Mouse (Mus musculus) hindbrain, embryonic 10.5 days (tissue): Measurements from ENCODE around the gene Stat3. TPM values are rescaled to one million over a fixed set of nuclear protein-coding genes. Genes with fewer than 3 reads are reported as not detected.

Experiments used
- DNase-seq: peaks from one replicate; pipeline ENCODE4 v3.0.0-alpha.2; 2017; ENCODE audit warnings: low spot score
- H3K27ac ChIP-seq: fragments of 300-500 bp; sonication (generic); 2 replicates; pipeline ENCODE4 v1.5.1; 2016; ENCODE audit warnings: mild to moderate bottlenecking, moderate library complexity
- H3K27me3 ChIP-seq: fragments of 300-500 bp; sonication (generic); 2 replicates; pipeline ENCODE4 v1.6.1; 2016; ENCODE audit warnings: mild to moderate bottlenecking; ENCODE audit not compliant: poor library complexity, insufficient read depth, severe bottlenecking
- H3K36me3 ChIP-seq: fragments of 300-500 bp; sonication (generic); 2 replicates; pipeline ENCODE4 v1.6.1; 2016; ENCODE audit warnings: mild to moderate bottlenecking, moderate library complexity
- H3K4me1 ChIP-seq: fragments of 300-500 bp; sonication (generic); replicated peaks from 2 replicates; pipeline ENCODE4 v1.6.1; 2016; ENCODE audit warnings: mild to moderate bottlenecking
- H3K4me3 ChIP-seq: fragments of 300-500 bp; sonication (generic); 2 replicates; pipeline ENCODE4 v1.5.1; 2016; ENCODE audit warnings: mild to moderate bottlenecking, moderate library complexity
- H3K9me3 ChIP-seq: fragments of 300-500 bp; sonication (generic); 2 replicates; pipeline ENCODE4 v1.6.1; 2016; ENCODE audit warnings: mild to moderate bottlenecking, moderate library complexity
- WGBS: fragments of 180-500 bp; shearing (Covaris S2); methylation state at CpG from one replicate; pipeline ENCODE4 v1.1.7; 2016; 5-methylcytosine and 5-hydroxymethylcytosine counted together
- polyA plus RNA-seq: library from polyadenylated mRNA; unstranded; fragments of >200 nt; fragmentation: Nextera tagmentation; extraction: Ambion mirVana; gene quantifications from 2 replicates; pipeline ENCODE4 v1.2.1, GENCODE M21; 2016

Stat3 gene
- polyA plus RNA-seq, 1 experiment from 2014 or later: 31.5 TPM

DNA sequence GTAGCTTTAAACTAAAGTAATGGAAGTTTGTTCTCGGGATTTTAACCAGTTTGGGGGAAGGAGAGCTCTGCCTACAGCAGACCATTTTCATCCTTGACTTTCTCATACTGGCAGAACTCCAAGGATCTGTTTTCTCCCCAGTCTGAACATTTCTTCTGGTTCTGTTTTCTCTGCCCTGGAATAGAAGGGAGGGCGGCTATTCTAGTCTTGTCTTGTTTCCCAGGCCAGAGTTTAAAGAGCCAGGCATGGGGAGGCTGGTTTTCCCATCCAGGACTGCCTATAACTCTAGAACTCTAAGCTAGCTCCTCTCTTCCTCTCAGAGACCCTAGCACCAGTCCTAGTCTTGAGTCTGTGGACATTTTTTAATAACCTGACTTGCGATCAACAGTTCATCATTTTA lies 20.5 kb upstream of the Stat3 start:
- WGBS: 32% methylated on average over 3 of the region's 3 CpGs
- H3K4me3 ChIP-seq: no peak overlapping the region
- H3K9me3 ChIP-seq: no peaks in the 10 kb centered on the region
- H3K27me3 ChIP-seq: peaks cover 70% of the 10 kb centered on the region
- peaks cover 28% of the 10 kb centered on the region for H3K4me1 ChIP-seq
- no peaks in the 10 kb centered on the region for H3K36me3 ChIP-seq
- no peak for DNase-seq
- H3K27ac ChIP-seq: no peak overlapping the region

DNA sequence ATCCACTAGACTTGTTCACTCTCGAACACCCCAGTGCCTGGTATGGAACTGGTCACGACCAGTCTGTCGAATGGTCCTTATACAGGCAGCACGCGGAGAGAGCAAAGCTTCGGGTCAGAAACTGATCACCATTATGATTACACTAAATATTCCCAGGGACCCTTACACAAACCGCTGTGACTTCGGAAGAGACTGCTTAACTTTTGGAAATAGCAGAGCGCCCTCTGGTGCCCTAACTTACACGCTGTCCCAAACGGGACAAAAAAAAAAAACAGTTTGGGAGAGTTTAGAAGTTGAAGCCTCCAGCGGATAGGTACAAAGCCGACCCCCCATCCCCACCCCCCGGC lies 20.1 kb upstream of the Stat3 start:
- peak overlapping the region; percentile 41 for H3K4me3 ChIP-seq
- 3% methylated on average over 14 of the region's 14 CpGs for WGBS
- no peaks in the 10 kb centered on the region for H3K36me3 ChIP-seq
- peaks cover 67% of the 10 kb centered on the region for H3K27me3 ChIP-seq
- no peaks in the 10 kb centered on the region for H3K9me3 ChIP-seq
- no peak overlapping the region for H3K27ac ChIP-seq
- DNase-seq: peak; percentile 68
- H3K4me1 ChIP-seq: peaks cover 28% of the 10 kb centered on the region

DNA sequence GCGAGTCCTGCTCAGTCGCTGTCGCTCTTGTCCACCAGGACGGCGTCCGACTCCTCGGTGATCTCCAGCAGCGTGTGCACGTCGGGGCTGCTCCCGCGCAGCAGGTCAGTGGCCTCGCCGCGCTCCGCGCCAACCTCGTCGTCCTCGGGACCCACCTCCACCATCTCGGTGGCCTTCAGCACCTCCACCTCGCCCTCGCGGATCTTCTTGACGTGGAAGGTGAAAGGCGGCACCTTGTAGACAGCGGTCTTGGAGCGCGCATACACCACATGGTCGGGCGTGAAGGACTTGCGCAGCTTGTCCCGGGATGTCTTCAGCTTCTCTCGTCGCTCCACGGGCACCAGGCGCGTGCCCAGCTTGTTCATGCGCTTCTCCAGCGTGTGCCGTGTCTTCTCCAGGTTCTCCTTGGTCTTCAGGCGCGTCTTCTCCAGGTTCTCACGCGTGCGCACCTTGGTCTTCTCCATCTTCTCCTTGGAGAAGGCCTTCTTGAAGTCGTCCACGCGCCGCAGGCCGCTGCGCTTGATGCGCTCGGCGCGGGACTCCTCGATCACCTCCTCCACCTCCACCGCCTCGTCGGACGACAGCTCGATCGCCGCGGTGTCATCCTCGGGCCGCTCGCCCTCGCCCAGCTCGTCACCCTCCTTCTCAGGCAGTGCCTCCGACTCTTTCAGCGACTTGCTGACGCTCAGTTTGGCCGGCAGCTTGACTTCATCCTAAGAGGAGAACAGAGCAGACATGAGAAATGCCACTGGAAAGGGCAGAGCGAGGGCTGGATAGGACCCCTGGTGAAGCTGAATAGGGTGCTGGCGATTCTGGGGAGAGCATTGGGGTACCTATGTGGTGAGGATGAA lies 19.5 kb upstream of the Stat3 start:
- peak; percentile 43 for DNase-seq

DNA sequence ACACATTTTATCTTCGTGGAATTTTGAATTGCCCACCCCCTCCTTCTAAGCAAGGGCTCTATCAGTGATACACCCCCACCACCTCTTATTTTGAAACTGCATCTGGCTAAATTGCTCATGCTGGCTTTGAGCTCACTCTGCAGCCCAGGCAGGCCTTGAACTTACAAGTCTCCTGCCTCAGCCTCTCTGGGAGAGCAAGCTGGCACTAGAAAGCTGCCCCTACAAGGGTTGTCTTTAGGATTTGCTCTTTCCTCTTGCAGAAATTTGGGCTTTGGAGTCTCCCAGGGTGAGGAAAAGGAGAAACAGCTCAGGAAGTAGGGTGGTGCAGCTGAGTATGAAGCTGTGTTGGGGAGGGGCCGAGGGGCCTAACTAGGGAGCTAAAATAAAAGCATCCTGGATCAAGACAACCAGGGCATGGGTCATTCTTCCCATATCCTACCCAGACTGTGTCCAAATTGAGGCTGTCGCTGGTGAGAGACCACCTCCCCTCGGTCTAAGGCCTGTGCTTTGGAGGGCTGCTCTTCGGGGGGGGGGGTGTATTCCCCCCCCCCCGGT lies 18.7 kb upstream of the Stat3 start:
- peaks cover 52% of the 10 kb centered on the region for H3K27me3 ChIP-seq
- peaks cover 22% of the 10 kb centered on the region for H3K4me1 ChIP-seq
- no peak for DNase-seq
- H3K4me3 ChIP-seq: no peak overlapping the region
- H3K27ac ChIP-seq: no peak overlapping the region
- H3K36me3 ChIP-seq: no peaks in the 10 kb centered on the region
- no peaks in the 10 kb centered on the region for H3K9me3 ChIP-seq
- 32% methylated on average over 6 of the region's 6 CpGs for WGBS

More for the DNA sequence above, 19.5 kb upstream of the Stat3 start:
- Histone ChIP-seq H3K4me1 (peaks cover 22% of the 10 kb centered on the region), H3K36me3 (no peaks in the 10 kb centered on the region), H3K27me3 (peaks cover 61% of the 10 kb centered on the region), H3K27ac (no peak overlapping the region), H3K9me3 (no peaks in the 10 kb centered on the region), H3K4me3 (peak overlapping the region; percentile 41)
- WGBS: 7% methylated on average over 76 of the region's 76 CpGs

DNA sequence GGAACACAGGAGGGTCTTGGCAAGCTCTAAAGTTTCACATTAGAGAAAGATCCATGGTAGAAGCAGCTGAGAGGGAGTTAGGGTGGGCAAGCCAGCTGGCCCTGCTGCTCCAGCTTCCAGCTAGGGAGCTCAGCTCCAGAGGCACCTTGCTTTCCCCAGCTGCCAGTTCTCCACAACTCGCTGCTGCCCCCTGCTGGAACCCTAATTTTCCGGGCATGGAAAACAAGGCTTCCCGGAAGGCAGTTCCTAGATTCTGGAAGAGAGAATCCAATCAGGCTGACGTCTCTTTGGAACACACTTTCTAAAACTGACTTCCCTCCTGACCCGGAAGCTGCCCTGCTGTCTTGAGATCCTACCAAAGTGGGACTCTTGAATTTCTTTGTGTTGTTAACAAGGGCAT lies 17.9 kb upstream of the Stat3 start:
- Histone ChIP-seq H3K27me3 (peaks cover 45% of the 10 kb centered on the region), H3K36me3 (no peaks in the 10 kb centered on the region), H3K27ac (no peak overlapping the region), H3K9me3 (no peaks in the 10 kb centered on the region), H3K4me1 (peaks cover 19% of the 10 kb centered on the region), H3K4me3 (no peak overlapping the region)
- peak; percentile 93 for DNase-seq
- WGBS: 4% methylated on average over 5 of the region's 5 CpGs

DNA sequence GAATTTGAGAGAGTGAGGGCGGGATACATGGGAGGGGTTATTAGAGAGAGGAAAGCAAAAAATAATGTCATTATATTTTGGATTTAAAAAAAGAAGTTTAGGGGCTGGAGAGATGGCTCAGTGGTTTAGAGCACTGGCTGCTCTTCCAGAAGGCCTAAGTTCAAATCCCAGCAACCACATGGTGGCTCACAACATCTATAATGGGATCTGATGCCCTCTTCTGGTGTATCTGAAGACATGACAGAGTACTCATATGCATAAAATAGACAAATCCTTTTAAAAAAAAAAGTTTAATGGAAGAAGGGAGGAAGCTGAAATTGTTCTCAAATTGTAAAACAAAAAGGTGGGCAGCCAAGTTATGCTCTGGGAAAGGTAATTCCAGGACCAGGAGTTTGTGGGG lies 10.2 kb upstream of the Stat3 start:
- no peak overlapping the region for H3K4me3 ChIP-seq
- H3K9me3 ChIP-seq: no peaks in the 10 kb centered on the region
- no peaks in the 10 kb centered on the region for H3K4me1 ChIP-seq
- no peak for DNase-seq
- WGBS: 97% methylated on average over 1 of the region's 1 CpGs
- no peak overlapping the region for H3K27ac ChIP-seq
- no peaks in the 10 kb centered on the region for H3K36me3 ChIP-seq
- H3K27me3 ChIP-seq: no peaks in the 10 kb centered on the region

DNA sequence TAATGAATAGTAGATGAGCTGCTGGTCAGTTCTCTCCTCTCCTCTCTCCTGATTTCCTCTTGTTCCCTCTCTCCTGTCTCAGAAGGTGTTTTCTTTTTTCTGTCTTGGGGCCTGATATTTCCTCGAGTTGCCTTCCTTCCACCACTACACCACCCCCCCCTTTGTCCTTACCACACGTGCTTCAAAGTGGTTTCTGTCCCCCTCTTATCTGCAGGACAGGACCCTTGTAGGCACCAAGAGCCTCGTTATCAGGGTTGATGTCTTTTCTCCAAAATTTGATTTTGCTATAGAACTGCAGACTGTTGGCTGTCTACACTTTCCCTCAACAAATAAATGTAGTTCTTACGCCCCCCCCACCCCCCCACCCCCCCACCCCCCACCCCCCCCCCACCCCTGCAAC lies 9.0 kb upstream of the Stat3 start:
- Histone ChIP-seq H3K9me3 (no peaks in the 10 kb centered on the region), H3K27ac (no peak overlapping the region)
- 62% methylated on average over 4 of the region's 4 CpGs for WGBS

DNA sequence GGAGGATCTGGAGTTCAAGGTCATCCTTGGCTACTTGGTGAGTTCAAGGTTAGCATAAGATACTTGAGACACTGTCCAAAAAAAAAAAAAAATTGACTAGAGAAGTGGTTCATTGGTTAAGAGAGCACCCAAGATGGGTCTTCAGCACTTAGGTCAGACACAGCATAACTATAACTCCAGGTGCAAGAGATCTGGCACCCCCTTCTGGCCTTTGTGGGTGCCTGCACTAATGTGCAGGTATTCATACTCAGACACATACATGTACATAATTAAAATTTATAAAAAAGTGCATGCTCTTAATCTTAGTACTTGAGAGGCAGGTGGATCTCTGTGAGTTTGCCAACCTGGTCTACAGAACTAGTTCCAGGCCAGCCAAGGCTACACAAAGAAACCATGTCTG lies 8.2 kb upstream of the Stat3 start:
- Histone ChIP-seq H3K4me1 (no peaks in the 10 kb centered on the region), H3K36me3 (no peaks in the 10 kb centered on the region), H3K27ac (no peak overlapping the region), H3K9me3 (no peaks in the 10 kb centered on the region), H3K4me3 (no peak overlapping the region), H3K27me3 (no peaks in the 10 kb centered on the region)
- no peak for DNase-seq

More for the DNA sequence above, 9.0 kb upstream of the Stat3 start:
- DNase-seq: no peak
- H3K4me3 ChIP-seq: no peak overlapping the region
- no peaks in the 10 kb centered on the region for H3K36me3 ChIP-seq
- H3K27me3 ChIP-seq: no peaks in the 10 kb centered on the region
- H3K4me1 ChIP-seq: no peaks in the 10 kb centered on the region

DNA sequence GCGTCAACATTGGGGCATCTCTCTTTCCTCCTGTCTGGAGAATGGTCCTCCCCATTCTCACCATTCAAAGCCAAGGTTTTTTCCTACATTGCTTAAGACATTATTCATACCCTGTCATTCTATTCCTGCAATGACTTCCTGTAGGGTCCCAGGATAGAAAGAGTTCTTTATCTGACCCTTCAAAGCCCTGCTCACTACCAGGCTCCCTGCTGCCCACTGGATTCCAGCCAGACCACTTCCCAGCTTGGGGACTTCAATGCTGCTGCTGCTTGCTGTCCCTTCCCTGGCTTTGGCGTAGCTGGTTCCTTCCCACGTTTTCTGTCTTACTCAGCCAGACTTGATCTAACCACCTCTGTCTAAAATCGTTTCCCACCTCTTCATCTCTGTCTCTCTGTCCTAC lies 7.5 kb upstream of the Stat3 start:
- no peaks in the 10 kb centered on the region for H3K4me1 ChIP-seq
- no peak for DNase-seq
- WGBS: 54% methylated on average over 4 of the region's 4 CpGs
- H3K9me3 ChIP-seq: no peaks in the 10 kb centered on the region
- H3K27me3 ChIP-seq: no peaks in the 10 kb centered on the region; the same call in 1 of the 2 replicates
- no peaks in the 10 kb centered on the region for H3K36me3 ChIP-seq
- H3K27ac ChIP-seq: no peak overlapping the region
- no peak overlapping the region for H3K4me3 ChIP-seq

DNA sequence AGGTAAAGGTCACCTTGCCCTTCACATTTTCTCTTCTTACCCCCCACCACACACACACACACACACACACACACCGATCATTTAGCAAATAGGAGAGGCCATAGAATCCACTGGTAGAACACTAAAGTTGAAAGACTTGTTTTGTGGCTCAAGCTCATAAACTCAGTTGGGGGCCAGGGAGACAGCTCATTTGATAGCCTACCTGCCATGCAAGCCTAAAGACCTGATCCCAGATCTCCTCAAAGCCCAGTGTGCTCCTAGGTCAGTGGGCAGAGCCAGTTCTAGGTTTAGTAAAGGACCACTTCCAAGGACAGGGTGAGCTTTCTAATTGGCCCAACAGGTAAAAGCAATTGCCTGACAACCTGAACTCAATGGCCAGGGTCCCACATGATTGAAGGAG lies 3.0 kb upstream of the Stat3 start:
- Histone ChIP-seq H3K4me3 (no peak overlapping the region), H3K9me3 (no peaks in the 10 kb centered on the region), H3K27me3 (no peaks in the 10 kb centered on the region; the same call in none of the 2 replicates), H3K4me1 (peaks cover 21% of the 10 kb centered on the region), H3K27ac (no peak overlapping the region), H3K36me3 (no peaks in the 10 kb centered on the region)
- WGBS: 88% methylated on average over 1 of the region's 1 CpGs
- DNase-seq: no peak

DNA sequence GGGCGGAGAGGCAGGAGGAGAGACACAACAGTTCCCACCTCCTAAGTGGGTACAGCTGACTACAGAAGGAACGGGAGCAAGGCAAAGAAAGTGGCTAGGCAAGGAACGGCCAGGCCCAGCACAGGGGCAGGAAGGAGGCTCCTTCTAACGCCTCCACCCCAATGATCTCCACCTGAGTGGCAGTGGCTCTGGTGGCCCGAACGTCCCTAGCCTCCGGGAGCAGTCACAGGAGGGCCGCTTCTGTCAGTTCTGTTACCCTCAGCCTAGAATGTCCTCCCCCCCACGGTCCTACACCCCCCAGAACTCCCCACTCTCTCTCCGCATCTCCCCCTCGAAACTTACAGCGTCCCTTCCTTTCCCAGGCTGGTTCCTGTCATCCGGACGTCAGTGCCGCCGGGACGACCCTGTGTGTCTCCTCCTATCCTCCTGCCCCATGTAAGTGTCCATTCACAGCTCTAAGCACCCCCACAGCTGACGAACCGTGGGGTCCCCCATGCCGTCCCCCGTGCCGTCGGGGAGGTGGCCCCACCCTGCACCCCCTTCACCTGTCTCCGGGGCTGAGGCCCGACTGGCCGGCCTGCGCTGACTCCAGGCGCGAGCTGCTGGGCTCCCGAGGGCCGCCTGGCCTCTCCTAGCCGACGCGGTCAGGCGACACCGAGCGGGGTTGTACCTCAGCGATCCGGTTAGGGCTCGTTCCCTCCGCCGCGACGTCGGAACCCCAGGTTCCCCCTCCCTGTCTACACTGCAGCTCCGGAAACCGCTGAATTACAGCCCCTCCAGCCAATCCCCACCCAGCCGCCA lies 429 bp downstream of the Stat3 start:
- Histone ChIP-seq H3K27me3 (no peaks in the 10 kb centered on the region; the same call in none of the 2 replicates), H3K9me3 (no peaks in the 10 kb centered on the region), H3K36me3 (no peaks in the 10 kb centered on the region), H3K27ac (peak overlapping the region; percentile 96), H3K4me3 (peak overlapping the region; percentile 79), H3K4me1 (peaks cover 28% of the 10 kb centered on the region)
- 2% methylated on average over 48 of the region's 48 CpGs for WGBS
- DNase-seq: peak; percentile 31

DNA sequence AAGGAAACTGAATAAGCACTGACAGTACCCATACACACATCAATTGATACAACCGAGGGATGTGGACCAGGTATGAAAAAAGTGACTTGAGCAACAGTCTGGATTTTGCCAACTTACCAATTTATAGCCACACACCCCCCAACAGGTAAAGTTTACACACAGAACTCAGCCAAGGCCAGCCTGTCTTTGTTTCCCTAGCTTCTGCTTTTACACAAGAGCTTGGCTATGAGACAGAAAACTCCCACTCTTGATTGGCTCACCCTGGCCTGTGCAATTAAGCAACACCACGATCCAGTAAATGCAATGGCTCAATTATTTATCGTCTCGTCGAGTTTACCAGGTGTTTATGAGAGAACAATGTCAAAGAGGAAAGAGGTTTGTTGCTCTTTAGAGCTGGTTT lies 1.2 kb downstream of the Stat3 start:
- Histone ChIP-seq H3K27me3 (no peaks in the 10 kb centered on the region; the same call in none of the 2 replicates), H3K4me1 (peaks cover 28% of the 10 kb centered on the region), H3K9me3 (no peaks in the 10 kb centered on the region), H3K27ac (no peak overlapping the region), H3K36me3 (no peaks in the 10 kb centered on the region), H3K4me3 (peak overlapping the region; percentile 79; the same call in 1 of the 2 replicates)
- no peak for DNase-seq
- 48% methylated on average over 5 of the region's 5 CpGs for WGBS

DNA sequence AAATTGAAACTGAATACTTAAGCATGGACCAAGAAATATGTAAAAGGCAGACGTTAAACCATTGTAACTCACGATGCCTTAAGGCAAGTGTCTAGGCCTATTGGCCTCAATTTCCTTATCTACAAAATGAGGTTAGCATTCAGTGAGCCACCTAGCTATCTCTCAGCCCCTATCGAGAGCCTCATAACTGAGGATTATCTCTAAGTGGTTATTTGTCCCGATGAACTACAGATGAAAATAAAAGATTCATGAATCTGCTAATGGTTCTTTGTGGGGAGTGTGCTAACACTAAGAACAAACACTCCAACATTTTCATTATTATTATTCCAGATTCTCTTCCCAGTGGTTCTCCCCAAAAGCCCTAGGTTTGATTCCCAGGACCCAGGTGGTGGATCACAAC lies 2.0 kb downstream of the Stat3 start:
- no peak for DNase-seq
- Histone ChIP-seq H3K36me3 (no peaks in the 10 kb centered on the region), H3K4me1 (peaks cover 28% of the 10 kb centered on the region), H3K9me3 (no peaks in the 10 kb centered on the region), H3K27me3 (no peaks in the 10 kb centered on the region; the same call in none of the 2 replicates), H3K27ac (no peak overlapping the region), H3K4me3 (no peak overlapping the region)
- 87% methylated on average over 4 of the region's 4 CpGs for WGBS
